Mouse (Mus musculus) layer of hippocampus, postnatal 14 days (tissue): ENCODE measurements around the gene Tead2. TPM values are rescaled to one million over a fixed set of nuclear protein-coding genes. Genes with fewer than 3 reads are reported as not detected.
"Not testable (repeated sequence)": the region's sequence is repeated elsewhere in the genome, so short reads cannot be mapped to it uniquely, and the experiment has no call there.

Experiments used
- DNase-seq, 2 experiments: peaks; one replicate each; pipeline ENCODE4 v3.0.0; 2021 to 2022; ENCODE audit warnings: low spot score in 2 of 2, mixed read lengths in 1 of 2
- long read RNA-seq, 2 experiments: library from polyadenylated mRNA; stranded (forward); transcript quantifications; one replicate each; pipeline ENCODE4 v2.0.0; 2021
- total RNA-seq, 2 experiments: library from RNA; stranded (reverse); gene quantifications; 2 replicates each; pipeline ENCODE4 v1.2.3; 2021

Gene Tead2
- 10 to 100 TPM in 1 of 2 experiments, 1 to 10 TPM in 1; 6.9 to 11.5 TPM for total RNA-seq
- long read RNA-seq, experiment 1, partial matches to known transcripts = 0 of 4 reads
- long read RNA-seq, experiment 1, other reads (novel, unspliced or antisense) = 2 of 4 reads
- long read RNA-seq, experiment 2, partial matches to known transcripts = 0 of 2 reads
- long read RNA-seq, experiment 2, other reads (novel, unspliced or antisense) = 0 of 2 reads

DNA sequence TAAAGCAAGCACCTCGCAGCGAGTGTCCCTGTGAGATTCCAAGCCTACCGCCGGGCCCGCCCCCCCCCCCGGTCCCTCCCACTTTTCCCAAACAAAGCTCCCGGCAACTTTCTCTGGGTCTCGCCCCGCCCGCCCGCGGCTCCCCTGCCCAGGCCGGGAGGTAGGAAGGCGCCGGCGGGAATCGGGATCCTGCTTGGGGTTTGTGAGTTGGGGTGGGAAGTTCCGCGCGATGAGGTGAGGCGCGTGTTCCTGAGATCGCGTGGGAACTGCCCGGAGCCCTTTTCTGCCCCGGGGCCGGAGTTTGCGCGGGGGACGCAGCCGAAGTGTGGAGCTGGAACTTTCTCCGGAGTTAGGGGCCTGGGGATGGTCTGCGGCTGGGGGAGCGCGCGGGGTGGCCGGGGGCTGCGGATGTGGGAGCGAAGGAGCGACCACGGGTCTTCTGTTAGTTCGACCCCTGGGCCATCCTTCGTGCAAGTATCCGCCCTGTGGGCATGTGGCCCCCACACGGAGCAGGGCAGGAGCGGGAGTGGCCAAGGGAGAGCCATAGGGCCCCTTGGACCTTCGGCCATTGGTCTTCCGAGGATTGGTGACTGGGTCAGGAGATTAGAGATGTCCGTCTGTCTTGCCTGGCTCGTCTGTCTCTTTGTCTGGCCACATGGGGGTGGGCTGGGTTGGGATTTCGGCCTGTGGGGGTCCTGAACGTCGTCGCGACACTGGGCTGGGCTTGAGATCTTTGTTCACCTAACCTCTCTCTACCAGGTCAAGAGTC, at the start of gene Tead2:
Gene Tead2, plus strand, starts transcription at position 81 of the 769 bp plus-strand sequence.
- DNase-seq = no peak

DNA sequence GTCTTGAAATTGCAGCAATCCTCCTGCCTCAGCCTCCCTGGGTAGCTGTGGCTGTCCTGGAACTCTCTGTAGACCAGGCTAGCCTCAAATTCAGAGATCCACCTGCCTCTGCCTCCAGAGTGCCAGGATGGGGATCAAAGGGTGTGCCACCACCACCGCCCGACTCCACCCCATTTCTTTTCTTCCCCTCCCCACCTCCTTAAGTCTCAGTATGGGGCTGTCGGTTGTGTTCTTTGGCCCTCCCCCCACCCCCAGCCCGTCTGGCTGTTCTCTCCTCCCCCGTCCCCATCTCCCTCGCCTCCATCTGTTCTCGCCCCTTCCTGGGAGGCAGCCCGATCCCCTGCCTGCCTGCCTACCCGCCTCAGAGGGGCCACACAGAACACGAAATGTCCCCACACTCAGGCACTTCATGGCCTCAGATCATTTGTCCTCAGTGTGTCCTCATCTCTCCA, 48.6 kb upstream of the Tead2 start:
- peak in 1 of 2 experiments; percentile 64 for DNase-seq

DNA sequence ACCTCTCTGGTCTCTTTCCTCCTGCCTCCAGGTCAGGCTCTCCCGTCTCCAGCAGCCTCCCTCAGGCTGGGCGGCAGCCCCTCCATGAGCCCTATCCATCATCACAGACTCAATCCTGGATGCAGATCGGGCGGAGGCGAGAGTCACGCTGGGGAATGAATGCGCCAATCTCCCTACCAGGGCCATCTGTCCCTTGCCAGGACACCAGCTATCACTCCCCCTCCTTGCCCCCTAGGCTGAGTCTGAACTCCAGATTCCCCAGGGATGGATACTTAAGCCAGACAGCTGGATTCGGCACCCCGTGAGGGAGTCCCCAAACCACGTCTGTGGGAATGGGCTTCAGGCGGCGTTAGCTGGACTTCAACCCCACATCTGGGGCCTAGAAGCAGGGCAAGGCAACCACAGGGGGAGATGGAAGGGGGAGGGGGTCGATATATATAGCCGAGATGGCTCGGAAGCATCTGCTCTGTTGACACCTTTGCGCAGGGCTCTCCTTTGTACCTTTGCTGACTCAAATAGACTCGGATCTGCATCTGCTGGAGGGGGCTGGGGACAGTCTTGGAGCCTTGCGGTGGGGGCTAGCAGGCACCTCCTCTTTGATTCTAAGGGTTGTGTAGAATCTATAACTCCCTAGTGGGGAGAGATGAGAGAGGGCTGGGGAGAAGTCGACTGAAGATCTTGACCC, 47.6 kb upstream of the Tead2 start:
- peak in 1 of 2 experiments; percentile 62 for DNase-seq

DNA sequence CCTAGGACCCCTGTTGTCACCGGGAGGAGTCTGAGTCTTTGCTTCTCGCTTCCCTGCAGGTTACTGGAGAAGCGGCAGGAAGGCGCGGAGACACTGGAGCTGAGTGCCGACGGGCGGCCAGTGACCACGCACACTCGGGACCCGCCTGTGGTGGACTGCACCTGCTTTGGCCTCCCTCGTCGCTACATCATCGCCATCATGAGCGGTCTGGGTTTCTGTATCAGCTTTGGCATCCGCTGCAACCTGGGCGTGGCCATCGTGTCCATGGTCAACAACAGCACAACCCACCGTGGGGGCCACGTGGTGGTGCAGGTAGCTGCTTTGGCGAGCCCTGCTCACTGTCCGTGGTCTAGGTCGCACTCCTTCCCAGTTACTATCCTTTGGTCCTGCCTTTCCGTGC, 46.9 kb upstream of the Tead2 start:
- no peak for DNase-seq

DNA sequence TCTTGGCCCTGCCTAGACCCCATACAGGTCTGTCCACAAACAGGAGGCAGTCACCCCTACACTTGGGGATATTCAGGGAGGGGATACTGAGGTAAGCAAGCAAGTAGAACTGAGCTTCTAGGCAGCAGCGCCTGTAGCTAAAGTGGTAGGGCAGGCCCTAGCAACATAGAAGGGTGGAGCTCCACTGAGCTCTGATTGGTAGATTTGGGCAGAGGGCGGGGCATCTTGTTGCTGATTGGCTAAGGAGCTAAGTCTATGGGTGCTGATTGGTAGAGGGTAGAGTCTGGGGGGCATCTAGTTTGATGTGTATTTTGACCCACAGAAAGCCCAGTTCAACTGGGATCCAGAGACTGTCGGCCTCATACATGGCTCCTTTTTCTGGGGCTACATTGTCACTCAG, 46.1 kb upstream of the Tead2 start:
- DNase-seq = peak in 1 of 2 experiments; percentile 65

DNA sequence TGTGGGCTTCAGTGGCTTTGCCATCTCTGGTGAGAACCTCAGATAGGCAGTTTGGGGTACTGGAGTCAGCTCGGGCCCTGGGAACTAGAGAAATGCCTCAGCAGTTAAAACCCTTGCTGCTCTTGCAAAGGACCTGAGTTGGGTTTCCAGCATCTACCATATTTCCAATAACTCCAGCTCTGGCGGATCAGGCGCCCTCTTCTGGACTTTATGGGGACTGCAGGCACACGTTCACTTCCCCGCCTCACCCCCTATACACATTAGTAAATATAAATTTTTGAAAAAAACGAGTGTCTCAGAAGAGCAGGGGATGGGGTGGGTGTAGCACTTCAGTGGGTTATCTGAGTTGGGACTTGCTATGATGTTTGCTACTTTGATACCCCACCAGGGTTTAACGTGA, 42.6 kb upstream of the Tead2 start:
- DNase-seq = no peak

DNA sequence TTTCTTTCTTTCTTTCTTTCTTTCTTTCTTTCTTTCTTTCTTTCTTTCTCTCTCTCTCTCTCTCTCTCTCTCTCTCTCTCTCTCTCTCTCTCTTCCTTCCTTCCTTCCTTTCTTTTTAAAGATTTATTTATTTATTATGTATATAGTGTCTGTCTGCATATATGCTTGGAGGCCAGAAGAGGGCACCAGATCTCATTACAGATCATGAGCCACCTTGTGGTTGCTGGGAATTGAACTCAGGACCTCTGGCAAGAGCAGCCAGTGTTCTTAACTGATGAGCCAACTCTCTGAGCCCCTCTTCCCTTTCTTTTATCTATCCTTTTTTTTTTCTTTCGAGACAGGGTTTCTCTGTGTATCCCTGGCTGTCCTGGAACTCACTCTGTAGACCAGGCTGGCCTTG, 41.8 kb upstream of the Tead2 start:
- DNase-seq = not testable (repeated sequence)

DNA sequence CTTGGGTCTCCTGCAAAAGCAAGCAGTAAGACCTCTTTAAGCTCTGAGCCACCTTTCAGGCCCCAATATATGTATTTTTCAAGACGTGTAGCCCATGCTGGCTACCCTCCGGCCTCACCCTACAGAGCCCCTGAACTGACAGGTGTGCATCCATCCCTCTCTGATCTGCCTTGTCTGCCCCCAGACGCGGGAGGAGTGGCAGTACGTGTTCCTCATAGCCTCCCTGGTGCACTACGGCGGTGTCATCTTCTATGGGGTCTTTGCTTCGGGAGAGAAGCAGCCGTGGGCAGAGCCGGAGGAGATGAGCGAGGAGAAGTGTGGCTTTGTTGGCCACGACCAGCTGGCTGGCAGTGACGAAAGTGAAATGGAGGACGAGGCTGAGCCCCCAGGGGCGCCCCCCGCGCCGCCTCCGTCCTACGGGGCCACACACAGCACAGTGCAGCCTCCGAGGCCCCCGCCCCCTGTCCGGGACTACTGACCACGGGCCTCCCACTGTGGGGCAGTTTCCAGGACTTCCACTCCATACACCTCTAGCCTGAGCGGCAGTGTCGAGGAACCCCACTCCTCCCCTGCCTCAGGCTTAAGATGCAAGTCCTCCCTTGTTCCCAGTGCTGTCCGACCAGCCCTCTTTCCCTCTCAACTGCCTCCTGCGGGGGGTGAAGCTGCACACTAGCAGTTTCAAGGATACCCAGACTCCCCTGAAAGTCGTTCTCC, 40.8 kb upstream of the Tead2 start:
- DNase-seq = no peak

DNA sequence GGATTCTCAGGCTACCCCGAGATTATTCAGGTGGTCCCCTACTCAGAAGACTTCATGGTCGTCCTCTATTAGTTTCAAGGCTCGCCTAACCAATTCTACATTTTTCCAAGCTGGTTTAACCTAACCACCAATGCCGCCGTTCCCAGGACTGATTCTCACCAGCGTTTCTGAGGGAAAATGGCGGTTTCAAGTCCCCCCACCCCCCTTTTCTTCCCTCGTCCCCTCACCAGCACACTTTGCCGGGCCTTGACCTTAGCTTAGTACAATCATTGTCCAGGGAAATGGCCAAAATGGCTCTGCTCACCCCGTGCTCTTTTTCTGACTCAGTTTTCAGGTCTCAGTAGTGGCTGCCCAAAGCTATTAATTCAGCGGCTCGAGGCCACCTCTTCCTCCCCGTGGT, 40.2 kb upstream of the Tead2 start:
- no peak for DNase-seq

DNA sequence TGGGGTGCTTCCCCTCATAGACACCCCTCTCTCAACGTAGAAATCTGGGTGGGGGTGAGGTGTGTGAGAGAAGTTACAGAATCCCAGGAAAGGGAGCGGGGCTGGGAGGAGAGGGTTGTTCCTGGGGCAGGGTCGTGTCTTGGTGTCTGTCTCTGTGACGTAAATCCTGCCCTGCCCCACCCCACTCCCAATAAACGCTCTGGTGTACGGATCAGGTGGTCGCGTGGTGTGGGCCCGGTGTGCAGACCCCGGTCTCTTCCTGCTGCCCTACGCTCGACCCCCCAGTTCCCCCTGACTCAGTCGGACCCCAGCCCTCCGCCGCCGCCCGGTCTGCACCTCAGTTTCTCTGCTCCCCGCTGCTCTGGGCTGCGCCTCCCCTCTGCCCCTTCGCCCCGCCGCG, 39.6 kb upstream of the Tead2 start:
- DNase-seq = no peak

DNA sequence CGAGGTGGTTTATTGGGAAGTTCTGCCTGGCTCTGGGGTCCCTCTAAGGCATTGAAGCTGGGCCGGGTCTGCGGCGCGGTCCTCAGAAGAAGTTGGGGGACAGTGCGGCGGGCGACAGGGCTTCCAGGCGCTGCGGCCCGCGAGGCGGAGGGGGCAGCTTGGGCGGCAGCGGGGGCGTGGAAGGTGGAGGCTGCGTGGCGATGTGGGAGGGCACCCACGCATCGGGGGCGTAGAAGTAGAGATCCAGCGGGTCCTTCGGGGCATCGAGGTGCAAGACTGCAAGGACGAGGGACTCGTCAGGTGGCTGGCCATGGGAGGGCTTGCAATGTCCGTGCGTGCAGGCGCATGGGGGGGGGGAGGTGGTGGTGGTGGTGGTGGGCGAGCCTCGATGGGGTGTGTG, 39.2 kb upstream of the Tead2 start:
- DNase-seq = no peak

DNA sequence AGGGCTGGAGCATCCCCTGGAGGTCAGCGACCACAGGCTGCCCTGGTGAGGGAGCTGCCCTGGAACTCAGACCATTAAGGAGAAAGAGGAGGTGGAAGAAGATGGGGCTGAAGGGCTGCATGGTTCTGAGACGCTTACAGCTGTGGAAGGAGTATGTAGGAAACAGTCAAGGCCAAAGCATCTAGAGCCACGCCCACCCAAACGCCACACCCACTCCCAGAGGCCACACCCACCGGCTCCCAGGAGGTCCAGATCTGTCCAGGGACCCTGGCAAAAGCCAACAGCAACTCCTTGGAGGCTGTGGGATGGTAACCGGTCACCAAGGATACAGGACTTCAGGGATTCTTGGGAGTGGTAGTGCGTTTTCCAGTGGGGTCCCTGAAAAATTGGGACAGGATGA, 37.0 kb upstream of the Tead2 start:
- no peak for DNase-seq

DNA sequence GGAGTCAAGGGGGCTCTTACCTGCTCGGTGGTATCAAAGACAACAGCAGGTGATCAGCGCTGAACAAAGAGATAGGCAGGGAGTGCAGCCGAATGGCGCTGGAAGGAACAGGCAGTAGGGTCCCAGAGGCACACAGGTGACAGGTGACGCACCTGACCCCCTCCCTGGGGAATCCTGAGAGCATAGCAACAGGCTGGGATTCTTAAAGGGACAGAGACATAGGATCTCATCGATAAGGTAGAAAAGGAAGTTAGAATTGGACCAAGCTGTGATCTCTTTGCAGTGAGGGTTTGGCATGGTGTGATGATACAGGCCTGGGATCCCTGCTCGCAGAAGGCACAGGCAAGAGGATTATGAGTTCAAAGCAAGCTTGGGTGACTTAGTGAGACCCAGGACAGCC, 36.1 kb upstream of the Tead2 start, which contains the start of gene Gfy:
Gene Gfy, minus strand, starts transcription at position 101 of the 400 bp plus-strand sequence.
- DNase-seq = no peak

DNA sequence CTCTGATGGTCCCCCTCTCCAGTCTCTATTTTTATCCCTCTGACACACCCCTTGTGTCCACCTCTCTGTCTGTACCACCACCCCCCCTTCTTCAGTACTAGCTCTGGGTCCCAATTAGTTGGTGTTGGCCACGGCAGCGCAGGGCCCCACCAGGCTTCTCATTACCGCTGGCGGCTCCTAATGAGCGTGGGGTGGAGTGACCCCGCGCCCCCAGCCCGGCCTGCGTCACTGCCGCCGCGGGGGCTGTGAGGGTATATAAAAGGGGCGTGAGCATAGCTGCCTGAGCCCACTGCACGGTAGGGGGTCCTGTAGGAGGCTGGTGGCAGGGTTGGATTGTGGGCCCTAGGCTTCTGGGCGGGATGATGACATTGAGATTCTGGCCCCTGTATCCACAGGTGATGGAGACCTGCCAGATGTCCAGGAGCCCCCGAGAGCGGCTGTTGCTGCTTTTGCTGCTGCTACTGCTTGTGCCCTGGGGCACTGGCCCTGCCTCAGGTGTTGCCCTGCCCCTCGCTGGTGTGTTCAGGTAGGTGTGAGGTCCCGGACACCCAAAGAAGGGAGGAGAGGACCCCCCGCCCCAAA, 34.6 kb upstream of the Tead2 start, which contains the start of gene Pth2:
Gene Pth2, plus strand, starts transcription at position 100 of the 582 bp plus-strand sequence.
- no peak for DNase-seq

DNA sequence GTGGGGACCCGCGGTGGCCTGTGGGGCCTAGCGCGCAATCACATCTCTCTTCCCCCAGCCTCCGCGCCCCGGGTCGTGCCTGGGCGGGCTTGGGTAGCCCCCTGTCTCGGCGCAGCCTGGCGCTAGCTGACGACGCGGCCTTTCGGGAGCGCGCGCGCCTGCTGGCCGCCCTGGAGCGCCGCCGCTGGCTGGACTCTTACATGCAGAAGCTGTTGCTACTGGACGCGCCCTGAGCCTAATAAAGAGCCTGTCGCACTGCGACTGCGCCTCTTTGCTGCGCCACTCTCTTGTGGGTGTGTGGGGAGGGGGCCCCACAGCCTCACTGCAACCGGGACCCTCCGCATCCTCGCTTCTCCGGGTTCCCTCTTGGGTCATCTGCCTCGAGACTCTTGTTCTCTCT, 34.0 kb upstream of the Tead2 start:
- no peak for DNase-seq

DNA sequence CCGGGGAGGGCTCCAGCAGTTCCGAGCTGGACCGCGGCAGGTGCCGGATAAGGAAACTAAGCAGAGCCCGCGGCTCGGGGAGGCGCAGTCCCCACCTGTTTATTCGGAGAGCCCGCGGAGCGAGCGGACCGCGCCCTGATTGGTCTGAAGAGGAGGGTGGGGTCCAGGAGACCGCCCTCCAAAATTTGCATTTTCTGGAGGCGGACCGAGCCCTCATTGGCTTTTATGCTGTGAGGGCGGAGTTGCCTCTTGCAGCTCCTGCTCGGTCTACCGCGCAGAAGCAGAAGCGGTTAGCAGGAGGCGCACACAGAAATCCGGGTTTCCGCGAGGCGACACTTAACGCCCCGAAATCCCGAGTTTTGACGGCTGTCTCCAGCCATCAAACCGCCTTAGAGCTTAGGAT, 33.4 kb upstream of the Tead2 start:
- peak; percentile 77 to 91 for DNase-seq

DNA sequence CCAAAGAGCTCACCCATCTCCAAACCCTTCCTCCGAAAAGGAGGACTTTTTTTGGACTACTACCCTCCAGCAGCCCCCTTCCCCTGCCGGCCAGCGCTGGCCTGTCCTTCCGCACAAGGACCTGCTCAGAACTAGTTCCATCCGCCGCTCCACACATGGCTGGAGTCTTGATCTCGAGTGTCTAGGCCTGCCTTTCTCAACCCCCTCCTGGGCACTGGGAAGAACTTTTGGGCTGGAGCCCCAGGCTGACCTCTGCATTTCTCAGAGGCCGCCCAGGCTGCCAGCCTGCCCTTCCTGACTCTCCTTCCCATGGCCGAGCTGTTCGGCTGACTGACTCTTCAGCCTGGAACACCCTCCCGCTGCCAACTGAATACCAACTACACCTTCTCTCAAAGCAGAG, 32.9 kb upstream of the Tead2 start:
- DNase-seq = no peak

DNA sequence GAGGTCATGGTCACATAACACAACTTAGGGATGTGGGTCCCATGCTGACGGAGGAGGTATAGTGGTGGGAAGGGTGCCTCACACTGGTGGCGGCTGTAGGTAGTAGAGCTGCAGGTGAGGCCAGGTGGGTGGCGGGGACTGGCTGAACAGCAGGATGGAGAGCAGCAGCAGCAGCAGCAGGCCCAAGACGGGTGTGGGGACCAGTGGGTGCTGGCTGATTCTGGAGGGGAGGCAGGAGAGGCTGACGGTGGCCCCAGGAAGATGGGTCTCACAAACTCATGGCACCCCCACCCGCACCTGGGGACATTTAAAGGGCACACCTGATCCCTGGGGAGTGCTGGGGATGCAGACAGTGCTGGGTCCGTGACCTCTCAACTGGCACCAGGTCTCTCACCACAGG, 31.9 kb upstream of the Tead2 start:
- DNase-seq = no peak

DNA sequence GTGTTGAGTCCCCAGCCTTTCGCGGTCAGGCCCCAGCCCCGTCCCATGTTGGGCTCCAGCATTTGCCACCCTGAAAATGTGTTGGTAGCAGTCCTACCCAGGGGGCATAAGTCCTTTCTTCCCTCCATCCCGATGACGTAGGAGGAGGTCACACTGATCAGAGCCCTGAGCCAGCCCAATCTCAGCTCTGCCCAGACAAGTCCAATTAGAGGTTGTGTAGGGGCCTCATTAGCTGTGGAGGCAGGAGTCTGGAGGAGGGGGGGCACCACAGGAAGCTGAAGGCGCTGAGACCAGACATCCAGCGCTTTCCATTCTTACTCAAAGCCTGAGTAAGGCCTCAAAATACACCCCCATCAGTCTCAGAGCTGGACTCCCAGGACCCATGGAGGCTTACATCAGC, 29.6 kb upstream of the Tead2 start:
- no peak for DNase-seq

DNA sequence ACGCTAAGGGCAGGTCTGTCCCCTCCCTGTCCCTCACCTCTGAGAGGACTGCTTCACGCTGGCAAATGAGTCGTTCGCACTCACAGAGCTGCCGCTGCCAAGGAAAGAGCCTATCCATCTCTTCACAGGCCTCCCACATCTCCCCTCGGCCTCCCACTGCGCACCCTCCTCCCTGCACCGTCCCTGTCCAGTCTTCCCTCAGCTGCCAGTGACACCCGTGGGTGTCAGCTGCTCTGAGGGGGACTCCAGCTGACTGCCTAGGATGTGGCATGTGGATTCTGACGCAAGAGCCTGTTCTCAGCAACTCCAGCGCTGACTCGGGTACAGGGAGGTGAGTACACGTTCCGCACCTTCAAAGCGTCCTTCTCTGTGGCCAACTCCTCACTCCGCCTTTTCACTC, 26.0 kb upstream of the Tead2 start:
- no peak for DNase-seq

DNA sequence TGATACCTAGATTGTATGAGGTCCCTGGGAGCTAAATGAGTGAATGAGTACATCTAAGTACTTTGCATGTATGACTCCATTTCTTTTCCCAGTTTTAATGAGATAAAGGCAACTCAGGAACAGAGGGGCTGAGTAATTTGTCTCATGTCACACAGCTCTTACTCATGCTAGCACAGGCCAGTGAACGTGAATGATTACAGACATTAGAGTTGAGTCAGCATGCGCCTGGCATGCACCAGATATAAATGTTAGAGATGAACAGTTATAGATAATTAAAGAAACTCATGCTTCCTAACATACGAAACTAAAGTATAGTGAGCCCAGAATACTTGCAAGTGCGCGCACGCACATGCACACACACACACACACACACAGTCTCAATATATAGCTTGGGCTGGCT, 25.4 kb upstream of the Tead2 start:
- DNase-seq = no peak
